Mouse (Mus musculus): ENCODE measurements at regions not wholly inside any gene's neighbourhood (a gene's known extent, or its start where the extent isn't known, plus 50 kb on each side); places are given as distances from the start of the nearest gene placed in this dataset.
"Not testable (repeated sequence)": the region's sequence is repeated elsewhere in the genome, so short reads cannot be mapped to it uniquely, and the experiment has no call there.

DNA sequence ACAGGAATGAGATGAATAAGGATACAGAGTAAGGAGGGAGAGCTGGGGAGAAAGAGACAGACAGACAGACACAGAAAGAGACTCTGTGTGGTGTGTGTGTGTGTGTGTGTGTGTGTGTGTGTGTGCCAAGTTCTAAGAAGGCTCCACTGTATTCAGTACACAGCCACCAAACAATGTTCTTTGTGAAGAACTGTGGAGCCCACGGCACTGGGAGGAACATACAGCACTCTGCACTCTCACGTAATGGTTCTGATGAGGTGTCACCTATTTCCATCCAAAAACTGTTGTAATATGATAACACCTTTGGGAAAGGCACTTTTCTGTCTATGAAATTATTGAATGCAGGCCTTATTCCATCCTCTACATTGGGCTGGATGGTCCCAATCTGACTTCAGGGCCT lies 184.8 kb upstream of the Meox2 start:
- DNase-seq (ENCODE audit: extremely low spot score in 1 of 2, low spot score in 1 of 2), result no peak

DNA sequence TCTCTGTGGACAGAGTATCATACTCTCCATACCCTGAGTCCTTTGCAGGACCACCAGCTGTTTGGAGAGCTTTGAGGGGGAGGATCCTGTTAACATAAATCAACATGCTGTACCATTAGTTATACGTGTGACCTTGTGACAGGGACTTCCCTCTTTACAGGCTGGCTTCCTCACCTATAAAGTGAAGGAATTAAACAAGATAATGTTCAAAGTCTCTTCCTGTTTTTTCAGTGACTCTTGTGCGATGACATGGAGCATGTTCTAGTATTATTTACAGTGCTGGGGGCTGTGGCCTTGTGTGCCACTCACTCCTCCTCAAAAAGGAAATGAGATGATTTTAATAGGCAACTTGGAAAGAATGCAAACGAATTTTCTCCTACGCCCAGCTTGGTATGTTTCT lies 182.1 kb upstream of the Meox2 start:
- no peak for DNase-seq (ENCODE audit: extremely low spot score in 1 of 2, low spot score in 1 of 2)

DNA sequence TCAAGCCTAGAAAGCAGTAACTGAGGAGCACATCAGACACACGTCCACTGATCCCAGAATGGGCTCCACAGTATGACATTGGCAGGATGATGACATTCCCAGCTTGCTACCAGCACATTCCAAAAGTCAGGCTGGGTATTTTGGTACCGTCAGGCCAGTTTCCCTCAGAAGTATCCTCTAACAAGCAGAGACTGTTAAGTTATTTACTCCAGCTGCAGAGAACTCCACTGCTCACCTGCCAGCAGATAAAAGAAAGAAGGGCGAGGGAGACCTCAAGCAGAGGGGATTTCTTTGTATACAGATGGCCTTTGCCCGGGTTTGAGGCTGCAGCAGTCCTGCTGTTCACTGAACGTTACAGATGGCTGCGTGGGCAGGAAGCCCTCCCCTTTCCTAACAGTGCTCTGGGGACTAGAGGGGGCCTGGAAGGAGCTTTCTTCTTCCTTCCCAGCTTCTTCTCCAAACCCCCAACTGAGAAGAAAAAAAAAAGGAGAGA lies 175.2 kb upstream of the Meox2 start:
- no peak for DNase-seq (ENCODE audit: extremely low spot score in 1 of 2, low spot score in 1 of 2)

DNA sequence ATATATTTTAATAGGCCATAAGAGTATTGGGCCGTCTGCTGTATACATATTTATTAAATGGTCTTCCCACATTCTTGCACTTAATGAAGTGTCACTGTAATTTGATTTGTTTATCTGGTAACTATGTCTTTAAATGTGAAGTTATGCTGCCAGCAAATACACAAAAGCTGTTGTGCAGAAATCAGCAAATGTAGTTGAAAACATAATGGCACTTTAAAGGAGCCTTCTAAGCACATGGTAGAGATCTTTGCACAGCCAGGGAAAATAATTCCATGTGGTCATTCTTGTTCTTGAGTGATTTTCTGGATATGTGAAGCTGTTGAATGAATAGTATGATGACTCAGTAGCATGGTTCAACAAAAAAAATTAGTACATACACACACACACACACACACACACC lies 164.4 kb upstream of the Meox2 start:
- no peak for DNase-seq (ENCODE audit: extremely low spot score in 1 of 2, low spot score in 1 of 2)

DNA sequence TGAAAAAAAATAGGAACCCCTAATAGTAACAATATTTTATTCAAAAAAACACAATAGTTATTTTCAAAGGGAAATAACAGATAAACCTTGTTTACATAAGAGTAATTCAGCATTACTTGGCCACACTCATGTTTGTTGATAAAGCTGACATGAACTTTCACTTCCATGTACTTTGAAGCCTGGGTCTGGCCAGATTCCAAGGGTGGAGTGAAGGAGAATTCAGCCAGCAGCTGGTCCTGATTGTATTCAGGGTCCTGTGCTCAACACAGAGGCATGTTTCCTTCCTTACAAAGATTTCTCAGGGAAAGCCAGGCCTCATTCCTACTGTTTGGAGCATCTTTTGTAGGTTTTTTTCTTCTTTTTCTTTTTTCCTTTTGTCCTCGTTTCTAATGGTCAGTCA lies 162.4 kb upstream of the Meox2 start:
- no peak for DNase-seq (ENCODE audit: extremely low spot score in 1 of 2, low spot score in 1 of 2)

DNA sequence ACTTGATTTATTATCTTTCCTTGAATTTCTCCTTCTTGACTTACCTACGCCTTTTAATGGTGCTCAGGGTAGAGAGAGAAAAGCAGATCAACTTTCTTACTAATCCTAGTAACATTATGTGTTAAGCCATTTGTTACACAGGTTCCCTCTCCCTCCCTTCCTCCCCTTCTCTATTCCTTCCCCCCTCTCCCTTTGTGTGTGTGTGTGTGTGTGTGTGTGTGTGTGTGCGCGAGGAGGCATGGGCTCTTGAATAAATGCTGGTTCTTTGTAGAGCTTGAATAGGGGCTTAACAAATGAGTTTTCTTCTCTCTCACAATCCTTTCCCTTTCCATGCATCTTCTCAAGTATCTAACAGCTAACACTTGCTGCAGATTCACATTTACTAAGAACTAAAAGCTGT lies 160.4 kb upstream of the Meox2 start:
- DNase-seq (ENCODE audit: extremely low spot score in 1 of 2, low spot score in 1 of 2), result no peak

DNA sequence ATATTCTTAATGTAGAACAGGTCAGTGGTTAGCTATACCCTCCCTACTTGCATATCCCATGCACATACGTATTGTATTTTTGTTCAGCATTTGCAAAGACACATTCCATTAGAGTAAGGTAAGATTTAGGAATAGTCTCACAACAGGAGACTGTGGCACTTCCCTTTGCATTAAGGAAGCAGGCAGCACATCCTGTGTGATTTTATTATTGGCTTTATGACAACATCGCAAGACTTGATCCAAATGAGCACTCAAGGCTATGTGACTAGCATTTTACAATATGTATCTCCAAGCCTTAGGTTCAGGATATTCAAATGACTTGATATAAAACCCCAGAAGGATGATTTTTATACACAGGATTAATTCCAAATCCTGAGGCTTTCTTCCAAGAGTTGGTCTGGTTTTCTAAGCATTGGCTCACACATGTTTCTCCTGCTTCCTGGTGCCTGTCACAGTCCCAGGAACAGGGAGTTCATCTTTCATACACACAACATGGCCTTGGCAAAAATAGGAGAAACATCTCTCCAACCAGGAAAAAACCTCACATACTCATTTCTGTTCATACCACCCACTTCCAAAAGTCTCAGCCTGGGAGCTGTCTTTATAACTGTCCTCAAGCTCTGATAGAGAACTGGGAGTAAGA lies 159.1 kb upstream of the Meox2 start:
- DNase-seq (ENCODE audit: extremely low spot score in 1 of 2, low spot score in 1 of 2), result no peak

DNA sequence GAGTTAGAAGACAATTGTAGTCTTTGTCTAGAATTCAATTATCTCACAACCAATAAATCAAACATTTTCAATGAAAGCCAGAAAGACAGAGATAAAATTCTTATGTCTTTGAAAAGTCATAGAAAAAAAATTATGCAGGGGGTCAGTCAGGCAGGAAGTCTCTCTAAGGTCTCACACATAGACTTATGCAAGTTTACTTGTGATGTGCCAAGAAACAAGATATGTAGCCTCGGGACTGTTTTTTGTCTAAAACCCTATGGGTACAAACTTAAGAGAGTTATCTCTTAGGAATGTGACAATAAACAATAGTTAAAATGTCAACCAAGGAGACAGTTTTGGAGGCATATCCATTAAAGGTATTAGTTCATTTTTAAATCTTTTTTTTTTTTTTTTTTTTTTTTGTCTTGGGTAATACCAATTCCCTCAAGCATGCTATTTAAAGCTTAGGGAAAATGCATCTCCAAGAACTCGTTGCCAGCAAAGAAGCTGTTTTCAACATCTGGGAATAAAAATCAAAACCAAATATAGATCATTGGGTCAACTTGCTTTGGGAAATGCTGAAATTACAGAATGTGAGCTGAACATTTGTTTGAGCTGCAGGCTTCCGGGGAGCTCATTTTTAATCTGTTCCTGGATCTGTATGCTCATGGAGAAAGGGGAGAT lies 133.8 kb upstream of the Meox2 start:
- DNase-seq (ENCODE audit: extremely low spot score in 1 of 2, low spot score in 1 of 2), result no peak

DNA sequence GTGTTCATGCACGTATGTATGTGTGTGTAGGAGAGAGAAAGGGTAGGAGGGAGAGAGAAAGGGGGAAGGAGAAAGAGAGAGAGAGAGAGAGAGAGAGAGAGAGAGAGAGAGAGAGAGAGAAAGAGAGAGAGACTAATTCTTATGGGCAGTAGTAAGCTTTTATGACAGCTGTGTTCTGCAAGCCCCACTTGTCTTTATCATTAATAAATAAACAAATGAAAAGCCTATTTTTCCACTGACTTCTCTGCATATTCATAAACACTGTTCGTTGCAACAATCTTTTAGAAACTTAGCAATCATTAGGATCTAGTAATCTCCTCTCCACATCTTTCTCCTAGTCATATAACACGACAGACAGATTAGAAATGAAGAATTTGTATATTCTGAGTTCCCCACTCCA lies 131.2 kb upstream of the Meox2 start:
- DNase-seq (ENCODE audit: extremely low spot score in 1 of 2, low spot score in 1 of 2), result no peak

DNA sequence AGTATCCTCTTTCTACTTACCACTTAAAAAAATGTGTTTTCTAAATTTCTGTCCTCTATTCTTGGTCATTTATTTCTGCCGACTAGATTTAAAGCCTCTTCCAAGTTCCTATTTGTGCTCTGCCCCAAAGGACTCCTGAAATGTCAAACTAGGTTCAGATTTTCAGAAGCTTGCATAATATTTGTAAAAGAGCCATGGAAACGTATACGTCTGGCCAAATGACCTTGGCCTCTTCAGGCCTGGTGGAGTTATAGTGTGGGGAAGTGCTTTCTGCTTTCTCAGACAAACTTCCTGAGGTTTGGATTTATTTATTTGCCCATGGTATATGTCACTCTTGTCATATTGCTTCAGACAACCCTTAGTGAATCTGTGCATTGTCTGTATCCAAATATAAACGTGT lies 117.2 kb upstream of the Meox2 start:
- no peak for DNase-seq (ENCODE audit: extremely low spot score in 1 of 2, low spot score in 1 of 2)

DNA sequence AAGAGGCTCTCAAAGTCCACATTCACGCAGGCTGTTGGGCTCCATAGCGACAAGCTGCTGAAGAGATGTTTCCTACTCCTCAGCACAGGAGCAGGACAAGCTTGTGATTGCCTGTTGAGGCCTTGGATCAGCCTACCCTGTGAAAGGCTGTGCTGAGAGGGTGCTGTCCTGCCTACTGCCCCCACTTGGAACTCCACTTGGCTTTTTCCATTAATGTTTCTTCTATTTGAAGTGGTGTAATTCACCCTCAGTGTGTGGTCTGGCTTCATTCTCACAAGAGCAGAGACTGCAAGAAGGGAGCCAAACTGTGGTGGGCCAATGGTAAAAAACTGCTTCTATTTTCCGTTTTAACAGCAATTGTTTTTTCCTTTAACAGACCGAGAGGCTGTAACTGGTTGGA lies 116.4 kb upstream of the Meox2 start:
- no peak for DNase-seq (ENCODE audit: extremely low spot score in 1 of 2, low spot score in 1 of 2)

DNA sequence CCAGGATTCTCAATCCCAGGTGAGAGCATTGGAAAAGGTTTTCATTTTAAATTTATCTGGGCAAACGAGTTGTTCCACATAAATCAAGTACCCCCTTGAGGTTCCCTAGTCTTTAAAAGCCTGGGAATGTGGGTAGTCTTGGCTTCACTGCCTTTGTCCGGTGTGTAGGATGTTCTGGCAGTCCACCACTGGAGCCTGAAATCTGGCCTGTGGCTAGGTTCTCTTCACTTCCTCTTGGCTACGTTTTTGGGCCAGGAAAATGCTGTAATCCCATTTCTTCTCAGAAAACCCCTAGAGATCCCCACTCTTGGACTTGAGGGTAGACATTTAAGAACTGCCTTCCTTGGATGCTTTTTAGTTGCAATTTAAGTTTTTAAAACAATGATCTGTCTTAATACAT lies 106.9 kb upstream of the Meox2 start:
- DNase-seq (ENCODE audit: extremely low spot score in 1 of 2, low spot score in 1 of 2), result no peak

DNA sequence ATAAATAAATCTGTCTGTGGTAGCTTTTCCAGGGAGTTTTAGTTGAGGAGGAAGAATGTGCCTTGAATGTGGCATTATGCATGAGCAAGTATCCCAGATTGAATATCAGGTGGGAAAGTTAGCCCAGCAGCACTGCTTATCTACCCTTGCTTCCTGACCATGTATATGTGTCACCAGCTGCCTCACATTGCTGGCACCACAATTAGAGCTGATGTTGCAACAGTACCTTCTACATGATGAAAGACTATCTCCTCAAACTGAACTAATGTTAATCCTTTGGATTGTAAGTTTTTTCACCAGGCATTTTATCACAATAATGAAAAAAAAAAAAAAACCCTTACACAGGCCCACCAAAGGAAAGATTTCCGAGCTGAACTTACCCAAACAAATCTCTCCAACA lies 103.1 kb upstream of the Meox2 start:
- no peak for DNase-seq (ENCODE audit: extremely low spot score in 1 of 2, low spot score in 1 of 2)

DNA sequence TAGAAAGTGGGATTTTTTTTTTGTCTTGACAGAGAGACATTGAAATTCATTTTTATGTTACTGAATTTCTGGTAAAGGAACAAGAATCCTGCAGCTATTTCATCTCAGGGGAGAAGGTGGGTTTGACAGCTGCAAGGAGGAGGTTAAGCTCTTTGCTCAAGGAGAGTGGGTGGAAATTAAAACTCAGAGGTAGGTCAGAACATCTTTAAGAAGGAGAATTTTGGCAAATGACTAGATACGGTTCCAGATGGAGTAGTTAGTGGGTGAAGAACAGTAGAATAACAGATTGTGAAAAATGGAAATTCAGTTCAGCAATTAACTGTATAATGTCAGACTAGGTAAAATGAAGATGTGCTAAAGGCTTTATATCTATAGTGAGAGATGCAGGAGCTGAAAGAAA lies 98.0 kb upstream of the Meox2 start:
- DNase-seq (ENCODE audit: extremely low spot score in 1 of 2, low spot score in 1 of 2), result peak; percentile 4 to 26

DNA sequence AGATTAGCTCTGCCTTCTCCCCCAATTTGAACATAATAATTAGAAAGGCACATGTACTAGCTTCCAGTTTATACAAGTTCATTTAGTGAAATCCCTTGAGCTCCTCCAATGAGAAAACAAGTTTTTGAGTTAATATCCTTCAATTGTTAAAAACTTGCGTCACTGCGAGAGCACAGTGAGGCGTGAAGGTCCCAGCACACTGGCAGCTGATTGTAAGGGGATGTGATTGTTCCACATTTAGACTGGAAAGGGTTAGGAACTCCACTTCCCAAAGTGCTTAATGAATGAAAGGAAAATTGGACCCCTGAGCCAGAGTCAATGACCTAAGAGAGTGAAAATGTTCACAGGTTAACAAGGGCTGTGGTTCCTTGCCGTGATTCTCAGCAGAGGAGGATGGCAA lies 93.9 kb upstream of the Meox2 start:
- no peak for DNase-seq (ENCODE audit: extremely low spot score in 1 of 2, low spot score in 1 of 2)

DNA sequence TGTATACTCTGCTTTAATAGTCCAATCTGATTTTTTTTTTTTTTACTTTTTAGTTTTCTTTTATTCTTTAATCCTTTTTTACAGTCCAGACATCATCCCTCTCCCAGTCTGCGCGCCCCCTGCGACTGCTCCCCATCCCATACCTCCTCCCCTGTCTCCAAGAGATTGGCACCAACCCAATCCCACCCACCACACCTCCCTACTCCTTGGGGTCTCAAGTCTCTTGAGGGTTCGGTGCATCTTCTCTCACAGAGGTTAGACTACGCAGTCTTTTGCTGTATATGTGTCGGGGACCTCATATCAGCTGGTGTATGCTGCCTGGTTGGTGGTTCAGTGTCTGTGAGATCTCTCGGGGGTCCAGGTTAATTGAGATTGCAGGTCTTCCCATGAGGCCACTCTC lies 93.4 kb upstream of the Meox2 start:
- not testable (repeated sequence) for DNase-seq (ENCODE audit: extremely low spot score in 1 of 2, low spot score in 1 of 2)

DNA sequence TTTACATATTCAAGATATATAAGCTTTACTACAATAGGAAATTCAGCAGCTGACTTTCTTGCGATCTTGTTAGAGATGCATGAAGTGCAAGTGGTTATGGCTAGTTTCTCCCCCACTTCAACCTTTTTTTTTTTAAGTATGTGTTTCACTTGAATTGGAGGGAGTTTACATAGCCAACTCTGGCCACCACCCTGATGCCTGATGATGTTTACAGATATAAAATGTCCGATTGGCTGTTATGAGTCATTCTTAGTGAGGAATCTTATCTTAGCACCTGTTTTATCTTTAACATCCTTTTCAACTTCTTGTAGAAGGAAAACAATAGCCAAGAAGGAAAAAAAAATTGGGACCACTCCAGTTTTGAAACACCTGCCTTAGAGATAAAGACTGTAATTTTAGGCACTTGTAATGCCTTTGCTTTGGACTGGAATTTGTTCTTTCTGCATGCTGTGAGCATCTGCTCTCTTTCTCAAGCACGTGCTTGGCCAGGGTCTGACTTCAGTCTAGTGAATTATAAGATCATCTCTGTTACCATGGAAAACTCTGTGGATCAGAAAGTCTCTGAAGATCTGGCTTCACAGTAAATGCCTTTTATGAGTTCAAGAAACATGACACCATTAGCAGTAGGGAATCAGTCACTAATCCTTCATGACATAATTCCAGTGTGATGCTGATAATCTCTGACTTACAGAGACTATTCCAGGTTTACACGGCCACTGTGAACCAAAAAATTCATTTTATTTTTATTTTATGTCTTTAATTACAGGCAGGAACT lies 92.7 kb upstream of the Meox2 start:
- DNase-seq (ENCODE audit: extremely low spot score in 1 of 2, low spot score in 1 of 2), result no peak

DNA sequence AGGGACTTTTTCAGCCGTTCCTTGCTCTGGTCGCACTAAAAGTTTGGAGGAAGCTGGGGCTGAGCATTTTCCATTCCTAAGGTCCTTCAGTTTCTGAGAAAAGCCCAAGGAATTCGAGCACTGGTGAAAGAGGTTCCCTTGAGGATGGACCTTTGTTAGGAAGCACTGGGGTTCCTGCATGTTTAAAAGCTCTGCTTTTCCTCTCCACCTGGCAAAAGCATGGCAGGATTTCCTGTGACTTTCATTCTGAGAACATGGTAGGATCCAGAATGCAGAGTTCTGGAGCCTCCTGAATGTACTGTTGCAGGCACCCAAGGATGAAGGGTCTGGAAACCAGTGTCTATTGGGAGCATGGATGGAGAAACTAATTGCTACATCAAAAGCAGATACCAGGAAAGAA lies 61.1 kb upstream of the Meox2 start:
- DNase-seq (ENCODE audit: extremely low spot score in 1 of 2, low spot score in 1 of 2), result no peak

DNA sequence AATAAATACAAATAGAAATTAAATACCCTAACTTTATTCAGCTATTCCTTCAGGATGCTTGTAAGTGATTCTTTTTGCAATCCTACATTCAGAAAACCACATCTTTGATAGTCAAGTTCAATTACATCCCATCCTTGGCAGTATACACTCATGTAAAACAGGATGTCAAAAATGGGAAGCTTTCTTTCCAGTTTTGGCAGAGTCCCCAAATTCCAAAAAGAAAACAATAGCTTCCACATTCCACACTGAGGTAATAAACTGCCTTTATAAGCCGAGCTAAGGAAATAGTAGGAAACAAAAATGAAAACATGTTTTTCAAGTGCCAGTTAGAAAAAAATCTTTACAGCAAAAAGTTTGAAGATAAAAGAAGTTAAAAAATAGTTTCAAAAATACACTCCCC lies 57.7 kb upstream of the Meox2 start:
- DNase-seq (ENCODE audit: extremely low spot score in 1 of 2, low spot score in 1 of 2), result no peak

DNA sequence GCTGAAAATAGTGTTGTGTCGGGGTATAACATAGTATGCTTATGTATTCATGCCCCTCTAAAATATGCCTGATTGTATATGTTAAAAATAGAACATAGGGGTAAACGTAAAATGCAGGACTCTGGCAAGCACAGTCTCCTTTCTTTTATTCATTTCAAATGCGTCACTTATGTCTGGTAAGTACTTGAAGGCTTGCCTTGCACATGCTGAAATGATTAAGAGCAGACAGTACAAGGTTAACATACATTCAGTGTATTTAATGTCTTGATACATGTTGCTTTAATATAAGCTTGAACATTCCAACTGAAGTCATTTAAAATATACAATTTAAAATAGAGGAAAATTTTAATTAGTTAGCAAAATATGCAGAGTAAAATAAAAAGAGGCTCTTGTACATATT lies 50.9 kb upstream of the Meox2 start:
- DNase-seq (ENCODE audit: extremely low spot score in 1 of 2, low spot score in 1 of 2), result no peak
